Mouse (Mus musculus): ENCODE results near the gene Fads6.

Fads6 gene

GRCm38 (mm10) chr11:115300745-115301144 is 3.3 kb upstream of the Fads6 start:
- DNase-seq (ENCODE audit: low spot score) = no peak

DNA sequence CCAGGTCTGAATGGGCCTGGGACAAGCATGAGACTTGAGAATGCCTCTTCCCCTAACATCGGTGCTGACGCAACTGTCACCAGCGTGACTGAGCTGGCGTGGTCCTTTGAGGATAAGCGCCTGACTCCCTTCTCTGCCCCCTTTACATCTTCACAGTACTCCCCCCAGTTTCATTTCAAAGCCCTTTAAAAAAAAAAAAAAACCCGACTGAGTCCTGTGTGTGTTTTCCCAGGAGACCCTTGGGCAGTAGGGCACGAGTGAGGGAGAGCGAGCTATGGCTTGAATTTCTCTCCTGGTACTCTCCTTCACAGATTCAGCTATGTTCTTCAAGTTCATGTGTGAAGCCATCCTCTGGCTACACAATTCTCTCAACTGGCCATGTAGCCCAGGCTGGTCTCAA is 697 bp upstream of the Fads6 start:
- DNase-seq (ENCODE audit: low spot score) = no peak

DNA sequence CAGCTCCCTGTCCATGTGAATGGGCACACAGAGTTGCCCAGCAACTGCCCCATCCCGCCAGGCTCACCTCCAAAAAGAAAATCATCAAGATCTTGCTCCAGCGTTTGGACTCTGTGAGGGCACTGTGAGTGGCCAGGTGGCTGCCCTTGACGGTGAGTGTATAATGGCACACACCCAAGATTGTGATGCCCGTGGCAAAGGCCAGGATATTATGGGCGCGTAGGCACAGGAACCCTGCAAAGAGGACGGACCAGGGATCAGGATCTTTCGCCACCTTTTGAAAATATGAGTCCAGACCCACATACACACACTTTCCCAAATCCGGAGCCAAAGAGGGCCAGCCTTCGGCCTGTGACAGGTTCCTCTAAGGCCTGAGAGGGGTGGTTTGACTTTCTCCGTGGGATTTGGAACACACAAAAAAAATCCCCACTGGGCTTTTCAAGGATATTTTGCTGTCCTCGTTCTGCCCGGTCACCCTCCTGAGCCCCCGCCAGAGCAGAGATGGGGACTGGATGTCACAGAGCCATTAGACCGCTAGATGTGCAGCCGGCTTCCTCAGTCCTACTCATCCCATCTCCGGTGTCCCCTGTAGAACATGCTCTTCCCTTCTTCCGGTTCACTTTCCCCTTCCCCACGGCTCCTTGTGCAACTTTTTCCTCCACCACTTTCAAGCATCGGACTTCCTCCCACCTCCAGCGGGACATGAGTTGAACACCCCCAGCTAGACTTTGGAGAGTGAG is 822 bp downstream of the Fads6 start:
- DNase-seq (ENCODE audit: low spot score) = no peak

- no peak for DNase-seq (ENCODE audit: low spot score)
These were observed 1.5 kb downstream of the Fads6 start for GRCm38 (mm10) chr11:115295939-115296338.

DNA sequence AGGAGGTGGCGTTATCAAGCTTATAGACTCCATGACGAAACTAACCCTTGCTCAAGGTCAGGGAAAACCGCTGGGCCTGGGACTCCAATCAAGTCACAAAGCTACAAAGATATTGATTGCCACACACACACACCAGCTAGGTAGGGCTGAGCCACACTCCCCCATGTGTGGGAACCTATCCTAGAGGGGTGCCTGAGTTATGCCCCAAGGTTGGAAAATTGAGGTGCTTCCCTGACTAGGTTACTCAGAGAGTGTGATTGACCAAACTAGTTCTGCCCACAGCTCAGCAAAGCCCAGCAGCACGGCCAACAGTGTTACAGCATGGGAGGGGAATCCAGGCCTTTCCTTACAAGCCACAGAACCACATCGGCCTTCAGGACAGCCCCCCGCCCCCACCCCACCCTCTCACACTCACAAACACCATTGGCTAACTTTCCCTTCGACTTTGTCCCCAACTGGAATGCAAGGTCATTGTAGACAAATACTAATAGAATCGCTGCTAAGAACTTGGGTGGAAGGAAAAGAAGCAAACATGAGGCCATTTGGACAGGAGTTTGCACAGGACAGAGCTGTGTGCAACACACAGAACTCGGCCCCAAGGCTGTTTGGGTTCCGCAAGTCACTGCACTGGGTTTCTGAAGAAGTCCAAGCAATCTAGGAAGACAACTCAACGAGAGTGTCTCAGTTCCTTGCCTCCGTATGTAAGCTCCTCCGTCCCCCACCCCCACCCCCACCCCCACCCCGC is 4.7 kb downstream of the Fads6 start:
- no peak for DNase-seq (ENCODE audit: low spot score)

GRCm38 (mm10) chr11:115291503-115291902 is 6.0 kb downstream of the Fads6 start:
- DNase-seq (ENCODE audit: low spot score) = no peak

GRCm38 (mm10) chr11:115290919-115291318 is 6.5 kb downstream of the Fads6 start:
- no peak for DNase-seq (ENCODE audit: low spot score)

- no peak for DNase-seq (ENCODE audit: low spot score)
These were observed 7.1 kb downstream of the Fads6 start for GRCm38 (mm10) chr11:115290314-115290713.

DNA sequence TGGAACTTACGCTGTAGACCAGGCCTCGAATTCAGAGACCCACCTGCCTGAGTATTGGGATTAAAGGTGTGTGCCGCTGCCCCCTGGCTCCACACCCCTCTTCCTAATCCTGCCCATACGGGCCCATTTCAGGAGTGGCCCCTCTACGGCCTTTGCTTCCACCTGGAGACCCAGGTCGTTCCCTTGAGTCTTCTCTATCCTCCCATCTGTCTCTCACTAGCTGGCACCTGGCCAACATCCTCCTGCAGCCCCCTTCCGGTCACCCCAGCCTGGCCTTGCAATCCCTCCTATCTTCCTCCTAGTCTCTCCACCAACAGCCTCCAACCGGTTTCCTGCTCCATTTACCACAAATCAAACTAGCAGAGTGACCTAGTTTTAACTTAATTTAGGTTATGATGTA is 7.6 kb downstream of the Fads6 start:
- DNase-seq (ENCODE audit: low spot score) = no peak

GRCm38 (mm10) chr11:115288305-115288704 is 9.2 kb downstream of the Fads6 start:
- no peak for DNase-seq (ENCODE audit: low spot score)

GRCm38 (mm10) chr11:115287386-115287785 is 10.1 kb downstream of the Fads6 start:
- no peak for DNase-seq (ENCODE audit: low spot score)

GRCm38 (mm10) chr11:115286201-115286993 is 11.1 kb downstream of the Fads6 start:
- DNase-seq (ENCODE audit: low spot score) = no peak

- DNase-seq (ENCODE audit: low spot score) = no peak
These were observed 12.2 kb downstream of the Fads6 start for GRCm38 (mm10) chr11:115285282-115285681.

DNA sequence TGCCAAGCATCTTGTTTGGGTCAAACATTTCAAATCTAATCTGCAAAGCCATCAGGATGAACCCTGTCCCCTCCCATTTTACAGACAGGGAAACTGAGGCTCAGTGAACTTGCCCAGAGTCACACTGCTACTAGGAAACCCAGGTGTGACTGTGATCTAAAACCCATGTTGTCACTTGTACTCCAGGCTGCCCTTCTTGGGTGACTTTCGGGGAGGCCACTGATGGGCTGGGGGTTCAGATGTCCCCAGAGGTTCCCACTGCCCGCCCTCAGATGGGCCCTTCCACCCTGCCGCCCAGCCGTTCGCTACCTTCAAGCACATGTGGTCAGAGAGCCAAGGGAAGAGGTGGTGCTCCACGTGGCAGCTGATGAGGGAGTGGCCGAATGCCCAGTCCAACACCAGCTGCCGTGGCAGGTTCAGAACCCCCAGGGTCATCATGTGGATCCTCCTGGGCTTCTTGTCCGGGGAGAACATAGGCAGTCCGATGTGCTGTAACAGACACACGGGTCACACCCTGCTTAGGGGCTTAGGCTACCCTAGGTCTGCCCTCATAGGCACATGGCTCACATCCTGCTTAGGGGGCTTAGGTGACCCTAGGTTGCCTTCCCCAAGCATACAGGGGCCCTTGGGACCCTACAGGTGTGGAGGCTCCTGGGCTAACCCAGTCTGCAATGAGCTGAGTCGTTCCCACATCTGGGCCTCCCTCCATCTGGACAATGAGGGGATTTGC is 13.4 kb downstream of the Fads6 start:
- no peak for DNase-seq (ENCODE audit: low spot score)

DNA sequence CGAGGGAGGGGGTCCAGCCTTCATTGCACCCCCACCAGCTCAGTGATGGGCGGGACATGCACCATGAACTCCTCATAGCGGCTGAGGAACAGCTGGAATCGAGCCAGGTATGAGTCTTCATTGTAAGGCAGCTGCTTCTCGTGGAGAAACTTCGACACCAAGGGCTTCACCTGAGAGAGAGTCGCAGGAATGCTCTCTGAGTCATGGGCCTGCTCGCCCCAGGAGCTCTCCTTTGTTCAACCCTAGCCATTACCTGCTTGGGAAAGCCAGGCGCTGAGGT is 14.0 kb downstream of the Fads6 start:
- no peak for DNase-seq (ENCODE audit: low spot score)

DNA sequence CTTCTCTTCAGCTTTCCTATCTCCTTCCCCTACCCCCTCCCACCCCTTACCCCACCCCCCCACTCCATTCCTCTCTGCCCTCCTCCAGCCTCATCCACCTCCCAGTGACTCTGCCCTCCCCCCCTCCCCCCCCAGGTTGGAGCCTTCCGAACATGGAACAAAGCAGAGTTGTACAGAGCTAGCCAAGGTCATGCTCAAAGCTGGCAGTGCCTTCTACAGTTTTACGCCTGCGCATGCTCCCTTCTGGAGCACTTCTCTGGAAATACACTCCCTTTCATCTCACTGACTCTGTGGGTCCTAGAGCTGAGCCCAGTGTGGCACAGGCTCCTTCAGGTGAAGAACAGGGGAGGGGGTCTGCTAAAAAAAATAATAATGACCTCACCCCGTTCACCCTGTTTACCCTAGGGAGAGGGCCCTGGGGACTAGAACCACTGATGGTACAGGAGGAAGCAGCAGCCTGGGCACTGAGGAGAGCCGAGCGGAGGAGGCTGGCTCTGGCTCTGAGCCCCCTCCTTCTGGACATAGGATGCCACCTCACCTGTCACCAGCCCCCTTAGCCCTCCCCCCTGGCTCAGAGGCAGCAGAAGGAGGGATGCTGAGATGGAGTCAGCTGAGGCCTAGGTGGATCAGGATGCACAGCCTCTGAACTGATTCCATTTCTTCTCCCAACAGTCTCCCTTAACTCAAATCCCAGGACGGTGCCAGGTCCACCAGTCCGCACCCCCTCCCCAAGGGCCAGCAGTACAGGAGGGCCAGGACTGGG is 14.6 kb downstream of the Fads6 start:
- DNase-seq (ENCODE audit: low spot score) = no peak

- DNase-seq (ENCODE audit: low spot score) = no peak
These were observed 15.2 kb downstream of the Fads6 start for GRCm38 (mm10) chr11:115282295-115282694.

DNA sequence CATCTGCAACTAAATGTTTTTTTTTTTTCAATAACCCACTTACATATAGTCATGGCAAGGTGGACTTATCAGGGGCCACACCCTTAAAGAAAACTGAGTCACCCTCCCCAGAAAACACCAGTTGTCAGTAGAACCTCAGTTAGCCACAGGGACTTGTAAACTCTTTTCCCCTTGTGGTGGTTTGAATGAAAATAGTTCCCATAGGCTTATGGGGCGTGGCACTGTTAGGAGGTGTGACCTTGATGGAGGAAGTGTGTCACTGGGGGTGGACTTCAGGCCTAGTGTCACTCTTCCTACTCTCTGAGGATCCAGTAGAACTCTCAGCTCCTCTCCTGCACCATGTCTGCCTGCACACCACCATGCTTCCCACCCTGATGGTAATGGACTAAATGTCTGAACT is 17.7 kb downstream of the Fads6 start:
- no peak for DNase-seq (ENCODE audit: low spot score)

DNA sequence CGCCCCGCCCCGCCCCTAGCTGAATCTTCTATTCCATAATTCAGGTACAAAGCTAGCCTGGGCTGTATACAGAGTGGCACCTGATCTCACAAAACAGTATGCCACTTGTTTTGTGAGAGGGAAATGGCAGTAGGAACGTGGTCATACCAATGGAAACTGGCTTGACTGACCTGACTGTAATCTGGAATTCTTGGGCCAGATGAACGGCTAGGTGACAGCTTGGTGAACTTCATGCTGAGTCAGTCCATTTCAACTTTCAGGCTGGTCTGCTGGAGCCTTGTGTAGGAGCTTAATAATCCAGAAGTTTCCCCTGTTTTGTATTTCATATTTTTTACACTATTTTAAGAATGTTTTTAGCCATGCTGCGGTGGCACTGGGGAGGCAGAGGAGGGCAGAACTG is 19.3 kb downstream of the Fads6 start:
- DNase-seq (ENCODE audit: low spot score) = no peak

DNA sequence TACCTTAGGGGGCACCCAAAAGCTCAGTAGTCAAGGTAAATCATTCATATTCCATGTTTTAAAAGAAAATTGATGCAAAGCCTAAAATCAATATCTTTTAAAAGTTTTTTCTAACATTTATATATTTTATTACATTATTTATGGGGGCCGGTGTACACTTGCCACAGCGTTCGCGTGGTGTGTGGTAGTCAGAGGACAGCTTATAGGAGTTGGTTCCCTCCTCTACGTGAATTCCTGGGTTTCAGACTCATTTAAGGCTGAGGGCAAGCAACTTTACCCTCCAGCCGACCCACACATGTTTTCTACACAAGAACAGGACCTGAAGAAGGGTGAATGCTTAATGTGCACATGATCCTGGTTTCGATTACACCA is 19.9 kb downstream of the Fads6 start:
- DNase-seq (ENCODE audit: low spot score) = no peak

DNA sequence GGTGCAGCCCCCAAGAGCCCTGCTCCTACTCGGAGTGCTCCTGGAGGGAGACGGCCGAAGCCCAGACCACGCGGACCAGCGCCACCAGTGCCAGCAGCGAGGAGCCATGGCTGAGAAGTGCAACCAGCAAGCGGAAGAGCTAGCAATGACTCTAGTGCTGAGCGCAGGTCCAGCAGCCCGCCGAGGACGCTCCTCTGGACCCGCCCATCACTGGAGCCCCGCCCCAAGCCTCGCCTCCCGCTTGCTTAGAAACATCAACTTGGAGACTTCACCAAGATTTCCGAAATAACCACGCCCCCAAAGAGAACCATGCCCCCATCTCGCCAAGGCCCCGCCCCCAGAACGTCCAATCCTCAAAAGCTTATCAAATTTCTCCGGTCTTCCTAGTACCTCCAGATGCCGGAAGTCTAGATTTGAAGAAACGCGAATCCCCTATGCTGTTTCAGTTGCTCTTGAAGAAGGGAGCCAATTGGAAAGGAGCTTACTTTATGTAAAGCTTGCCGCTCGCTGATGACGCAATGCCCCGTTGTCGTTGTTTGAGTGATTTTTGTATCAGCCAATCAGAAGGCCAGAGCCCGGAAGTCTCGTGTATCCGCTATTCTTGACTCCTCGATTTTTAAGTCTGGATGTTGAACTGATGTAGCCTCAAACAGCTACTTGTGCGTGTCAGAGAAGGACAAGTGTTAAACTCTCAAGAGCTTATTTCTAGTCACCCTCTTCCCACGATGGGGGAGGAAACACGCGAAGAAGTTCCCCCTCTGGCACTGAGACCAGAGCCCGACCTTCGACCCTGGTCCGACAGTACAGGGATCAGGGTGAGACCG is 20.5 kb downstream of the Fads6 start, which contains the start of gene Fdxr:
Gene Fdxr (minus strand): TSS at position 271 of the 824 bp plus-strand sequence.
- peak; percentile 100 for DNase-seq (ENCODE audit: low spot score)
